Mouse (Mus musculus): ENCODE measurements around the gene Pdcl3. TPM values are rescaled to one million over a fixed set of nuclear protein-coding genes. Genes with fewer than 3 reads are reported as not detected.

Gene Pdcl3
- polyA plus RNA-seq, 1 experiment from 2014 or later = 126 TPM

DNA sequence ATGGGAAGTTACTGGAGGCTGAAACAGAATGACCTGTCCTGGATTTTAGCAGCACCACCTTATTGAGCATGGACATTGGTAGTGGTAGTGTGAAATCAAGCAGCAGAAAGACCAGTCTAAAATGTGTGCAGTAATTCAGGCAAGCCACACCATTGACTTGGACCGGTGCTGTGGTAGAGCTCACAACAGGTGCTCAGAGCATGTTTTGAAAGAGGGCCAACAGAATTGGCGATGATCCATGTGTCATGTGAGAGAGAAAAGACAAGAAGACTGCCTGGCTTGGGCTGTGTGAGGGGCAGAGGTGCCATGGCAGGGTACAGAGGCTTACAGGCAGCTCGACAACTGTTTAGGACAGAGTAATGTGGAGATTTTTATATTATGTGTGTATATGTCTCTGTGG lies 7.0 kb downstream of the Pdcl3 start:
- no peaks in the 10 kb centered on the region for H3K9me3 ChIP-seq (ENCODE audit: control insufficient read depth)
- no peak overlapping the region for H3K4me2 ChIP-seq (replicated peaks; ENCODE audit: low read depth)
- no peak overlapping the region for H3K4me3 ChIP-seq (ENCODE audit: low read depth, low read length)
- no peaks in the 10 kb centered on the region for H3K27me3 ChIP-seq (replicated peaks; ENCODE audit: control insufficient read depth, insufficient read depth, low read length)
- 86% methylated on average over 3 of the region's 3 CpGs for WGBS
- H3K4me1 ChIP-seq (replicated peaks; ENCODE audit: control insufficient read depth, insufficient read depth, low read length) = no peaks in the 10 kb centered on the region
- no peak overlapping the region for H3K9ac ChIP-seq (ENCODE audit: low read depth, low read length)
- H3K27ac ChIP-seq (ENCODE audit: low read depth, low read length) = no peak overlapping the region
- no peak for TF ChIP-seq CTCF (IDR thresholded peaks at IDR 0.05; ENCODE audit: low read depth)
- ATAC-seq = no peak
- peaks cover 52% of the 10 kb centered on the region for H3K36me3 ChIP-seq (ENCODE audit: control insufficient read depth, insufficient read depth)

- peak; percentile 90 for TF ChIP-seq CTCF (IDR thresholded peaks at IDR 0.05; ENCODE audit: low read depth)
- H3K27me3 ChIP-seq (replicated peaks; ENCODE audit: control insufficient read depth, insufficient read depth, low read length) = no peaks in the 10 kb centered on the region
- no peak overlapping the region for H3K4me3 ChIP-seq (ENCODE audit: low read depth, low read length)
- H3K4me1 ChIP-seq (replicated peaks; ENCODE audit: control insufficient read depth, insufficient read depth, low read length) = no peaks in the 10 kb centered on the region
- WGBS = 16% methylated on average over 5 of the region's 5 CpGs
- no peaks in the 10 kb centered on the region for H3K9me3 ChIP-seq (ENCODE audit: control insufficient read depth)
- H3K36me3 ChIP-seq (ENCODE audit: control insufficient read depth, insufficient read depth) = peaks cover 17% of the 10 kb centered on the region
- no peak overlapping the region for H3K27ac ChIP-seq (ENCODE audit: low read depth, low read length)
- no peak for ATAC-seq
- H3K4me2 ChIP-seq (replicated peaks; ENCODE audit: low read depth) = no peak overlapping the region
- H3K9ac ChIP-seq (ENCODE audit: low read depth, low read length) = no peak overlapping the region
These were observed 15.7 kb downstream of the Pdcl3 start for GRCm38 (mm10) chr1:39001106-39001505.

GRCm38 (mm10) chr1:39005751-39006354 lies 20.4 kb downstream of the Pdcl3 start:
- ATAC-seq = no peak

DNA sequence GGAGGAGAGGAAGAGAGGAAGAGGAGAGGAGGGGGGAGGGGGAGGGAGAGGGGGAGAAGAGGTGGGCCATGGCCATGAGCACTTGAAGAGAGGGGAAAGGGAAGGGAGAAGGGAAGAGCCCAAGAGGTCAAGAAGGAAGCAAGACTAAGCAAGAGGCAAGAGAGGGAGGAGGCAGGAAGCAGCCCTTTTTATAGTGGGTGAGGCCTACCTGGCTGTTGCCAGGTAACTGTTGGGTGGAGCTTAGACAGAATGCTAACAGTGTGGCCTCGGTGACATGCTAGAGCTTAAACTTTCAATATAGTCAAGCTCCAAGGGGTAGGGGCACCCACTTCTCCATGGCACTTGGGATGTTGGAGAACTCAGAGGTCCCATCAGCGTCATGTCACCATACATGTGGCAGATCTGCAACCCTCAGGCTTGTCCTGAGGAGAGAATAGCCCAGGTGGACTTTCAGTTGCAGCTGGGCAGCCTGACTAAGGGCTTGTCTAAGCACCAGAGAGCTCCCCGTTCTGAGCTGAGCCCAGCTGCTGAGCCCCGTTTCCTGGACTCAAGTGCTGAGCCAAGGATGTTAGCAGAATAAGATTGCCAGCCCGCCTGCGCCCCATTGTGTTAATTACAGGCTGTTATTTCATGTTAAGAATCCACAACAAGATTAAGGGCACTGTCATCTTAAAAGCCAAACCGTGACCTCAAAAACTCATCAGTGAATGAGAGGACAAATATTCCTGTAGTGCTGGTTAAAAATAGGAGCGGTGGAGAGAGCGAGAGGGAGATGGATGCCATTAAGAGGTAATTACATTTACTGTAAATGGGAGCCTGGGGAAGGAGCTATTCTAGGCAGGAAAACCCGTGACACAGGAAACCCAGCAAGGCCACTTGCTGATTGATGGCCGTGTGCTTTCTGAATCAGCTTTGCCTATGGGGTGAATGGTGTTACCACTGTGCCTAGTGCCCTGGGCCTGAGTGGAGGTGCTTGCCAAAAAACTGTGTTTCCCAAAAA lies 21.7 kb downstream of the Pdcl3 start:
- Histone ChIP-seq H3K27me3 (replicated peaks; ENCODE audit: control insufficient read depth, insufficient read depth, low read length) (no peaks in the 10 kb centered on the region), H3K4me3 (ENCODE audit: low read depth, low read length) (no peak overlapping the region), H3K9ac (ENCODE audit: low read depth, low read length) (no peak overlapping the region), H3K36me3 (ENCODE audit: control insufficient read depth, insufficient read depth) (no peaks in the 10 kb centered on the region), H3K27ac (ENCODE audit: low read depth, low read length) (no peak overlapping the region), H3K9me3 (ENCODE audit: control insufficient read depth) (no peaks in the 10 kb centered on the region), H3K4me2 (replicated peaks; ENCODE audit: low read depth) (0 out of 2 replicates have a peak overlapping the region, but pooled peaks have one; percentile 6), H3K4me1 (replicated peaks; ENCODE audit: control insufficient read depth, insufficient read depth, low read length) (peaks cover 2% of the 10 kb centered on the region; the same call in 1 of the 2 replicates)
- peak; percentile 49; the same call in 1 of the 2 replicates for ATAC-seq
- 59% methylated on average over 11 of the region's 11 CpGs for WGBS
- TF ChIP-seq CTCF (IDR thresholded peaks at IDR 0.05; ENCODE audit: low read depth) = no peak

More at GRCm38 (mm10) chr1:39005751-39006354, 20.4 kb downstream of the Pdcl3 start:
- Histone ChIP-seq H3K4me2 (replicated peaks; ENCODE audit: low read depth) (no peak overlapping the region), H3K36me3 (ENCODE audit: control insufficient read depth, insufficient read depth) (no peaks in the 10 kb centered on the region), H3K9ac (ENCODE audit: low read depth, low read length) (no peak overlapping the region), H3K27ac (ENCODE audit: low read depth, low read length) (no peak overlapping the region), H3K27me3 (replicated peaks; ENCODE audit: control insufficient read depth, insufficient read depth, low read length) (no peaks in the 10 kb centered on the region), H3K9me3 (ENCODE audit: control insufficient read depth) (no peaks in the 10 kb centered on the region), H3K4me1 (replicated peaks; ENCODE audit: control insufficient read depth, insufficient read depth, low read length) (peaks cover 2% of the 10 kb centered on the region; the same call in 1 of the 2 replicates), H3K4me3 (ENCODE audit: low read depth, low read length) (no peak overlapping the region)
- TF ChIP-seq CTCF (IDR thresholded peaks at IDR 0.05; ENCODE audit: low read depth) = no peak
- 79% methylated on average over 10 of the region's 10 CpGs for WGBS

DNA sequence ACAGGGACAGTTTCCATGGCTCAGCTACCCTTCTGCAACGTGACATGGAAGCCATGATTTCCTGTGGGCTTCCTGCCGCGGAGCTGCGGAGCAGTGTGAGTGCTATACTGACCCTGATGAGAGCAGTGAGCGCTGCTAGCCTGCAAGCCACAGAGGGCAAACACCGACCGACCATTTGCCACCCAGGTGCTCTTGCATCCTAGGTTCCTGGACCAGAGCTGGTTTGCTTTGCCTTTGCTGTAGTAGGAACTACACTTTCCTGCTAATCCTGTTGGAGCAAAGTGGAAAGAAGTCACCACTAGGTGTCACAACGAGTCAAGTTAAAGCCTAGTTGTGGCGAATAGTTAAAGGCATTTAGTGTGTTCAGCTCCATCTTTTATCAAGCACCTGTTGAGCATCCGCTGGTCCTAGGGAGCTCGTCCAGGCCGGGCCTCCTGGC lies 25.2 kb downstream of the Pdcl3 start:
- 18% methylated on average over 12 of the region's 12 CpGs for whole genome bisulfite sequencing
- H3K27ac ChIP-seq (ENCODE audit: low read depth, low read length) = no peak overlapping the region
- H3K4me2 ChIP-seq (replicated peaks; ENCODE audit: low read depth) = no peak overlapping the region
- no peak overlapping the region for H3K9ac ChIP-seq (ENCODE audit: low read depth, low read length)
- H3K4me1 ChIP-seq (replicated peaks; ENCODE audit: control insufficient read depth, insufficient read depth, low read length) = peaks cover 2% of the 10 kb centered on the region; the same call in 1 of the 2 replicates
- H3K27me3 ChIP-seq (replicated peaks; ENCODE audit: control insufficient read depth, insufficient read depth, low read length) = no peaks in the 10 kb centered on the region
- no peaks in the 10 kb centered on the region for H3K9me3 ChIP-seq (ENCODE audit: control insufficient read depth)
- H3K4me3 ChIP-seq (ENCODE audit: low read depth, low read length) = no peak overlapping the region
- ATAC-seq = peak; percentile 25; the same call in 1 of the 2 replicates
- peak; percentile 91 for TF ChIP-seq CTCF (IDR thresholded peaks at IDR 0.05; ENCODE audit: low read depth)
- H3K36me3 ChIP-seq (ENCODE audit: control insufficient read depth, insufficient read depth) = no peaks in the 10 kb centered on the region

GRCm38 (mm10) chr1:39012576-39012975 lies 27.2 kb downstream of the Pdcl3 start:
- H3K9me3 ChIP-seq (ENCODE audit: control insufficient read depth) = no peaks in the 10 kb centered on the region
- no peaks in the 10 kb centered on the region for H3K27me3 ChIP-seq (replicated peaks; ENCODE audit: control insufficient read depth, insufficient read depth, low read length)
- H3K4me2 ChIP-seq (replicated peaks; ENCODE audit: low read depth) = no peak overlapping the region
- no peak for TF ChIP-seq CTCF (IDR thresholded peaks at IDR 0.05; ENCODE audit: low read depth)
- H3K36me3 ChIP-seq (ENCODE audit: control insufficient read depth, insufficient read depth) = no peaks in the 10 kb centered on the region
- H3K9ac ChIP-seq (ENCODE audit: low read depth, low read length) = no peak overlapping the region
- H3K4me3 ChIP-seq (ENCODE audit: low read depth, low read length) = no peak overlapping the region
- no peak for ATAC-seq
- no peak overlapping the region for H3K27ac ChIP-seq (ENCODE audit: low read depth, low read length)
- 84% methylated on average over 13 of the region's 13 CpGs for WGBS
- 0 out of 2 replicates have a peak, but pooled peaks cover under 1% of the 10 kb centered on the region for H3K4me1 ChIP-seq (replicated peaks; ENCODE audit: control insufficient read depth, insufficient read depth, low read length)

Data from intestine, postnatal 0 days (tissue).